Mouse (Mus musculus) lung, embryonic 14.5 days (tissue): ENCODE data around the gene Mrtfb. TPM values are rescaled to one million over a fixed set of nuclear protein-coding genes. Genes with fewer than 3 reads are reported as not detected.

Source experiments
- ATAC-seq: fragments of 200-750 bp; cut with Nextera tagmentation; 2 replicates; pipeline ENCODE4 v1.8.0; 2017; ENCODE audit warnings: mild to moderate bottlenecking, moderate TSS enrichment, moderate library complexity; ENCODE audit not compliant: insufficient read depth
- DNase-seq: peaks from one replicate; pipeline ENCODE4 v3.0.0-alpha.2; 2015
- H3K27ac ChIP-seq: fragments of 300-500 bp; sonication (generic); 2 replicates; pipeline ENCODE4 v1.5.1; 2014; ENCODE audit warnings: low read depth, mild to moderate bottlenecking, moderate library complexity
- H3K27me3 ChIP-seq: fragments of 300-500 bp; sonication (generic); 2 replicates; pipeline ENCODE4 v1.6.1; 2014; ENCODE audit warnings: low read length, control low read depth; ENCODE audit not compliant: insufficient read depth
- H3K36me3 ChIP-seq: fragments of 300-500 bp; sonication (generic); 2 replicates; pipeline ENCODE4 v1.6.1; 2014; ENCODE audit warnings: control low read depth; ENCODE audit not compliant: insufficient read depth
- H3K4me1 ChIP-seq: fragments of 300-500 bp; sonication (generic); 2 replicates; pipeline ENCODE4 v1.6.1; 2014; ENCODE audit warnings: antibody characterized with exemption, control low read depth; ENCODE audit not compliant: insufficient read depth
- H3K4me2 ChIP-seq: fragments of 300-500 bp; sonication (generic); 2 replicates; pipeline ENCODE4 v1.6.1; 2014; ENCODE audit warnings: mild to moderate bottlenecking
- H3K4me3 ChIP-seq: fragments of 300-500 bp; sonication (generic); 2 replicates; pipeline ENCODE4 v1.5.1; 2014; ENCODE audit warnings: low read depth, low read length
- H3K9ac ChIP-seq: fragments of 300-500 bp; sonication (generic); 2 replicates; pipeline ENCODE4 v1.6.1; 2014
- H3K9me3 ChIP-seq: fragments of 300-500 bp; sonication (generic); 2 replicates; pipeline ENCODE4 v1.6.1; 2016; ENCODE audit warnings: low read depth, low read length, control low read depth
- CTCF ChIP-seq: IDR thresholded peaks from 2 replicates; pipeline ENCODE4 v1.5.1; 2016; ENCODE audit warnings: antibody characterized with exemption, low read depth
- WGBS: fragments of 180-500 bp; shearing (Covaris S2); extraction: QIAGEN DNeasy Blood & Tissue Kit; methylation state at CpG from one replicate; pipeline ENCODE4 v1.1.7; 2014; 5-methylcytosine and 5-hydroxymethylcytosine counted together
- polyA plus RNA-seq: library from polyadenylated mRNA; unstranded; fragments of >200 nt; fragmentation: Nextera tagmentation; extraction: Ambion mirVana; gene quantifications from 2 replicates; pipeline ENCODE4 v1.2.1, GENCODE M21; 2014

Gene Mrtfb
- polyA plus RNA-seq, 1 experiment from 2014 or later: 33.9 TPM

GRCm38 (mm10) chr16:13446971-13447283 is 190.6 kb downstream of the Mrtfb start:
- DNase-seq: no peak
- ATAC-seq: peak; percentile 2; the same call in 1 of the 2 replicates
- peak overlapping the region; percentile 77; the same call in 1 of the 2 replicates for H3K9ac ChIP-seq
- H3K27ac ChIP-seq: no peak overlapping the region
- 3% methylated on average over 11 of the region's 11 CpGs for WGBS
- H3K4me2 ChIP-seq: peak overlapping the region; percentile 98
- TF ChIP-seq CTCF: no peak
- H3K9me3 ChIP-seq: no peaks in the 10 kb centered on the region
- peak overlapping the region; percentile 77 for H3K4me3 ChIP-seq
- no peaks in the 10 kb centered on the region for H3K4me1 ChIP-seq
- no peaks in the 10 kb centered on the region for H3K36me3 ChIP-seq
- H3K27me3 ChIP-seq: peaks cover 11% of the 10 kb centered on the region; the same call in 1 of the 2 replicates

GRCm38 (mm10) chr16:13447284-13448050 is 191.2 kb downstream of the Mrtfb start:
- H3K36me3 ChIP-seq: no peaks in the 10 kb centered on the region
- H3K4me1 ChIP-seq: no peaks in the 10 kb centered on the region
- peak; percentile 85 for ATAC-seq
- no peaks in the 10 kb centered on the region for H3K9me3 ChIP-seq
- no peak for TF ChIP-seq CTCF
- H3K4me3 ChIP-seq: peak overlapping the region; percentile 77
- H3K9ac ChIP-seq: peak overlapping the region; percentile 77
- no peak overlapping the region for H3K27ac ChIP-seq
- DNase-seq: peak; percentile 62
- H3K27me3 ChIP-seq: peaks cover 11% of the 10 kb centered on the region; the same call in 1 of the 2 replicates
- WGBS: 0% methylated on average over 41 of the region's 43 CpGs
- H3K4me2 ChIP-seq: peak overlapping the region; percentile 98

GRCm38 (mm10) chr16:13448051-13448705 is 191.9 kb downstream of the Mrtfb start:
- Histone ChIP-seq H3K4me3 (peak overlapping the region; percentile 77), H3K9ac (peak overlapping the region; percentile 77), H3K36me3 (no peaks in the 10 kb centered on the region), H3K27me3 (peaks cover 11% of the 10 kb centered on the region; the same call in 1 of the 2 replicates), H3K9me3 (no peaks in the 10 kb centered on the region), H3K4me2 (peak overlapping the region; percentile 98), H3K27ac (no peak overlapping the region), H3K4me1 (no peaks in the 10 kb centered on the region)
- TF ChIP-seq CTCF: no peak
- WGBS: under 1% methylated on average over 51 of the region's 52 CpGs
- peak; percentile 59 for ATAC-seq
- DNase-seq: peak; percentile 69

GRCm38 (mm10) chr16:13448706-13449090 is 192.4 kb downstream of the Mrtfb start:
- Histone ChIP-seq H3K27ac (no peak overlapping the region), H3K4me1 (no peaks in the 10 kb centered on the region), H3K4me2 (peak overlapping the region; percentile 98), H3K27me3 (peaks cover 11% of the 10 kb centered on the region; the same call in 1 of the 2 replicates), H3K9ac (peak overlapping the region; percentile 77), H3K9me3 (no peaks in the 10 kb centered on the region), H3K36me3 (no peaks in the 10 kb centered on the region), H3K4me3 (peak overlapping the region; percentile 77)
- no peak for TF ChIP-seq CTCF
- ATAC-seq: no peak; the same call in 1 of the 2 replicates
- DNase-seq: no peak
- 10% methylated on average over 8 of the region's 8 CpGs for WGBS

- H3K9me3 ChIP-seq: no peaks in the 10 kb centered on the region
- 20% methylated on average over 13 of the region's 13 CpGs for WGBS
- no peaks in the 10 kb centered on the region for H3K36me3 ChIP-seq
- H3K9ac ChIP-seq: peak overlapping the region; percentile 77; the same call in 1 of the 2 replicates
- H3K27ac ChIP-seq: no peak overlapping the region
- no peak for TF ChIP-seq CTCF
- no peak for ATAC-seq
- peak overlapping the region; percentile 98 for H3K4me2 ChIP-seq
- H3K27me3 ChIP-seq: peaks cover 11% of the 10 kb centered on the region; the same call in 1 of the 2 replicates
- no peak for DNase-seq
- H3K4me1 ChIP-seq: no peaks in the 10 kb centered on the region
- H3K4me3 ChIP-seq: peak overlapping the region; percentile 77
These were observed 193.2 kb downstream of the Mrtfb start for GRCm38 (mm10) chr16:13449491-13449890.

GRCm38 (mm10) chr16:13450831-13451230 is 194.6 kb downstream of the Mrtfb start:
- H3K27me3 ChIP-seq: peaks cover 11% of the 10 kb centered on the region; the same call in 1 of the 2 replicates
- no peak overlapping the region for H3K9ac ChIP-seq
- no peak for TF ChIP-seq CTCF
- H3K9me3 ChIP-seq: no peaks in the 10 kb centered on the region
- no peak overlapping the region for H3K27ac ChIP-seq
- no peak overlapping the region for H3K4me2 ChIP-seq
- DNase-seq: no peak
- no peak overlapping the region for H3K4me3 ChIP-seq
- no peaks in the 10 kb centered on the region for H3K4me1 ChIP-seq
- H3K36me3 ChIP-seq: no peaks in the 10 kb centered on the region
- 38% methylated on average over 7 of the region's 7 CpGs for WGBS
- no peak for ATAC-seq

GRCm38 (mm10) chr16:13451991-13452390 is 195.7 kb downstream of the Mrtfb start:
- 76% methylated on average over 4 of the region's 4 CpGs for WGBS
- ATAC-seq (no peak), DNase-seq (peak; percentile 53)
- Histone ChIP-seq H3K36me3 (no peaks in the 10 kb centered on the region), H3K4me2 (no peak overlapping the region), H3K4me1 (no peaks in the 10 kb centered on the region), H3K27ac (no peak overlapping the region; the same call in 1 of the 2 replicates), H3K9me3 (no peaks in the 10 kb centered on the region), H3K4me3 (no peak overlapping the region), H3K27me3 (peaks cover 11% of the 10 kb centered on the region; the same call in 1 of the 2 replicates), H3K9ac (no peak overlapping the region)
- TF ChIP-seq CTCF: no peak
